Mouse (Mus musculus) ES-Bruce4 (cell line): ENCODE data around the gene Crabp2.

Experiments used
- EP300 ChIP-seq: IDR thresholded peaks from 2 replicates; pipeline ENCODE4 v1.6.1; 2011; ENCODE audit warnings: low read depth, low read length; ENCODE audit not compliant: insufficient read depth
- POLR2A ChIP-seq: IDR thresholded peaks from one replicate; pipeline ENCODE4 v1.8.1; 2011; ENCODE audit warnings: low read length; ENCODE audit not compliant: insufficient read depth

DNA sequence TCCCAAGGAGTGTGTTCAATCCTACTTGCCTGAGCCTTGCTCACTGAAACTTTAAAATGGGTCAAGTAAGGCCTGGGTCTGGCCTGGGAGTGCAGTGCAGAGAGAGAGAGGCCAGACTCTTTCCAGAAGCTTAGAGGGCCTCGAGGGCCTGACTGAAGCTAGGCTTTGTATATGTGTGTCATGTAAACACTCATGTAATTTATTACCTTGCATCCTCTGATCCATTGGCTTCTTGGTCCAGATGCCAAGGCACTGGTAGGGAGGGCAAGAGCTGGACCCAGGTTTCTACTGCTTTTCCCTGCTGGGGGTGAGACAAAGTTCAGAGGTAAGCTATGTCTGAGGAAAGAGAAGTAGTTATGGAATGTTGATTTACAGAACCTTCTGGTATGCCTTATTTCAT is 40.6 kb upstream of the Crabp2 start:
- TF ChIP-seq EP300 (no peak), POLR2A (no peak)
